Mouse (Mus musculus) kidney, postnatal 4 days (tissue): ENCODE results near the gene Heatr1.
"Not testable (repeated sequence)": the region's sequence is repeated elsewhere in the genome, so short reads cannot be mapped to it uniquely, and the experiment has no call there.

Source experiments
- DNase-seq, 2 experiments: peaks; one replicate each; pipeline ENCODE4 v3.0.0; 2021; ENCODE audit warnings: mixed read lengths in 2 of 2

The Heatr1 gene

GRCm38 (mm10) chr13:12454686-12455390 is 60.0 kb downstream of the Heatr1 start:
- DNase-seq = no peak

- DNase-seq = peak in 1 of 2 experiments; percentile 44
Measured at GRCm38 (mm10) chr13:12456711-12457110, 61.9 kb downstream of the Heatr1 start.

- DNase-seq = peak; percentile 67 to 70
Measured at GRCm38 (mm10) chr13:12460443-12460842, 65.6 kb downstream of the Heatr1 start.

GRCm38 (mm10) chr13:12460881-12461729 is 66.3 kb downstream of the Heatr1 start:
- DNase-seq = peak; percentile 97 to 98

- DNase-seq = no peak
Measured at GRCm38 (mm10) chr13:12461730-12462119, 66.9 kb downstream of the Heatr1 start.

- DNase-seq = no peak
Measured at GRCm38 (mm10) chr13:12462623-12463022, 67.8 kb downstream of the Heatr1 start.

- not testable (repeated sequence) for DNase-seq
Measured at GRCm38 (mm10) chr13:12464159-12464558, 69.3 kb downstream of the Heatr1 start.

GRCm38 (mm10) chr13:12464844-12465243 is 70.0 kb downstream of the Heatr1 start, which contains the start of gene Lgals8:
Lgals8 (minus strand) TSS chr13:12464944.
- DNase-seq = no peak

- DNase-seq = no peak
Measured at GRCm38 (mm10) chr13:12468488-12468887, 73.7 kb downstream of the Heatr1 start.

- DNase-seq = peak; percentile 82 to 83
Measured at GRCm38 (mm10) chr13:12473724-12474378, 79.0 kb downstream of the Heatr1 start.

- DNase-seq = no peak
Measured at GRCm38 (mm10) chr13:12475239-12475638, 80.4 kb downstream of the Heatr1 start.

GRCm38 (mm10) chr13:12476886-12477285 is 82.1 kb downstream of the Heatr1 start:
- DNase-seq = no peak

GRCm38 (mm10) chr13:12478301-12478700 is 83.5 kb downstream of the Heatr1 start:
- DNase-seq = peak; percentile 55 to 75

- DNase-seq = peak; percentile 23 to 46
Measured at GRCm38 (mm10) chr13:12479802-12480201, 85.0 kb downstream of the Heatr1 start.

- no peak for DNase-seq
Measured at GRCm38 (mm10) chr13:12485197-12485596, 90.4 kb downstream of the Heatr1 start.

GRCm38 (mm10) chr13:12485640-12486039 is 90.8 kb downstream of the Heatr1 start:
- DNase-seq = no peak
